Mouse (Mus musculus) v-Abl transformed pro-B cells (cell line): Measurements from ENCODE around the gene Abi3.

ENCODE experiments used
- in situ Hi-C, 2 experiments: fragments of 400-800 bp; cut with MboI; formaldehyde crosslinking; loops; one replicate each; pipeline ENCODE4 v1.15.1; 2025; ENCODE audit not compliant: unreplicated experiment in 2 of 2

The Abi3 gene

DNA sequence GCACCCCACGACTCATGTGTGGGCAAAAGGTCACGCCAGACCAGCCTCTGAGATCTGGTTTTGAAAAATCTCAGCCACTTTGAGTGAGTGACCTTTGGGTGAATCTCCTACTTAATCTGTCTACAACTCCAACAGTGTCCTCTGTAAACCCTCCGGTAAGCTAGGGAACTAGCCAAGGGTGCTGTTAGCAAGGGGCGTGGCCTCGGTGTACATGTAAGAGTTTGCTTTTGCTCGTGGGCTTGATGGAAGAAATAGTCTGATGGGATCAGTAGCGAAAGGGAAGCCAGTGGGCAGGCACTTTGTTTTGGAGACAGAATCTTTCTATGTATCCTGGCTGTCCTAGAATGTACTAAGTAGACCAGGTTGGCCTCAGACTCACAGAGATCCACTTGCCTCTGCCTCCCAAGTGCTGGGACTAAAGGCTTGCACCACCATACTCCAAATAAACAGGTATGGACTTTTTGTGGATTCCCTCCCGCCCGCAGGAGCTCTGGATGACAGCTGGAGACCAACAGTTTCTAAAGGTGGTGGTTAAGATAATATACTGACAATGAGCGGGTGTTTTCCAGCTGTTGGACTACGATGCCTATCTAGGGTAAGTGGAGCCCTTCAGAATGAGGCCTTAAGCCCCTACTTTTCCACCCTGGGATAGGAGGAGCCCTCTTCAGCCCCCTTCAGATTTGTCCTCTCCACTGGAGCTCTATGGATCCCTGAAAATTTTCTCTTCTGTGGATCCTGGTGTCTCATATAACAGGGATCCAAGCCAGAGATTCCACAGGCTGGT is 13.9 kb downstream of the Abi3 start:
- in situ Hi-C loops: loop anchor here (5.0 to 25.0 kb wide), 4 partner anchors 34 to 149 kb away; no protein-coding TSS in a partner anchor

DNA sequence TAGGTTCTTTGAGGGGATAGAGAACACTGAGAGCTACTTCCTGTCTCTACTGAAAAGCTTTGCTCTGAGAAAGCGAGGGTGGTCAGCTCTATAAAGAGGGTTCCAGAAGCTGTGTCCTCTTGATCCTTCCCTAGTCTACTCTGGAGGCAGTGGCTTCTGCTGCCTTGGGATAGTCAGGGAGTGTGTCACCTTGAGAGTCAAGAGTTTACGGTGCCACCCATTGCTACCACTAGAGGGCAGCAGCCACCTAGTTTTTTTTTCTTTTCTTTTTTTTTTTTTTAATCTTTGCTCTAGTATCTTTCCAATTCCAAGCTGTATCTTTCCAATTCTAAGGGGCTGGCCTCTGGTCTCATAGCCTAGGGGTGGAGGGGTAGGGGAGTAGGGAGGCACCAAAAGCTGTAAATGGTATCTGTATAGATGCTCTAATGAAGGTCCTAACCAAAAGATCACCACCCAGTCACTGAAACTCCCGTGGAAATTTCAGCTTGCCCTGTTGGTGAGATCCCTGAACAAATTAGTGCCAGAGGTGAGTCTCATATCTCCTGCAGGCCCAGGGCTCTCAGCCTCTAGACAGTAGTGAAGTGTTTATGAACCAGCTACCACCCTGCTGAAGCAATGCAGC is 14.7 kb downstream of the Abi3 start:
- in situ Hi-C loops: loop anchor here (5.0 to 25.0 kb wide), 4 partner anchors 35 to 150 kb away; no protein-coding TSS in a partner anchor

DNA sequence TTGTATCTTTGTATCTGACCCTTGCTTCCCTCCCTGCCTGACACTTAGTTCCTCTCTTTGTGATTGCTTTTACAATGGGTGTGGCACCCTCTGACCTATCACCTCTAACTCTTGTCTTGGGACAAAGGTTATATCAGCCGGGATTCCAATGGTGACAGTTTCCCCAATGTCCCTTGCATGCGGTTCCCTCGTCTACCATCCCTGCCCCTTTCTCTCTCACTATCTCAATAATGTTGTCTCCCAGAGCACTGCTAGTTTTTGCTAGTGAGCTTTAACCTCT is 15.2 kb downstream of the Abi3 start:
- in situ Hi-C loops: loop anchor here (5.0 to 25.0 kb wide), 4 partner anchors 35 to 150 kb away; no protein-coding TSS in a partner anchor

DNA sequence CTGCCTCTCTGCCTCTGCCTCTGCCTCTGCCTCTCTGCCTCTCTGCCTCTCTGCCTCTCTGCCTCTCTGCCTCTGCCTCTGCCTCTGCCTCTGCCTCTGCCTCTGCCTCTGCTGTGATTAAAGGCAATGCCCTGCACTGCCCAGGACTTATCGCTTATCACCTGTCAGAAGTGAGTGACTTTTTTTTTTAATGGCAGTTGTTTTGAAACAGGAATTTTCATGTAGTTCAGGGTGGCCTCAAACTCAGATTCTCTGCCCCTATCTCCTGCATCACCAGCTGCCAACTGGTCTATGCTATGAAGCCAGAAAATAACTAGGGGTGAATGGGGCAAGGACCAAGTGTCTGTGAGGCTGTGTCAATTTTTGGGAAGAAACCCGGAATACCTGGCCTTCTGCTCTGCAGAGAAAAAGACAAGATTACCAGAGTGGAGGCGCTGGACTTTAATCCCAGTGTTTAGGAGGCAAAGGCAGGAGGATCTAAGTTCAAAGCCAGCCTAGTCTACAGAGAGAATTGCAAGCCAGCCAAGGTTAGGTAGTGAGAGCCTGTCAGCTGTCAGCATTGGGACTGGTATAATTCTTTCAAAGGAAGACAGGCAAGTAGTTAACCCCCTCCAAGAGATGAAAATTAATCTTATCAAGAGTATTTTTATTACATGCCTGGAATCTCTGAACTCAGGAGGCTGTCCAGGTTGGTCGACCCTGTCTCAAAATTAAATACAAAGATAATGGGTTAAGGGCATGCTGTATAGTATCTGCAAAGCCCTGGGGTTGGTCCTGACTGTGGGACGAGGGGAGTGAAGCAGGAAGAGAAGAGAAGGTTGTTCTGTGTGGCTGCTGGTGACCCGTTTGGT is 15.7 kb downstream of the Abi3 start:
- in situ Hi-C loops: loop anchor here (5.0 to 25.0 kb wide), 4 partner anchors 36 to 151 kb away; no protein-coding TSS in a partner anchor

DNA sequence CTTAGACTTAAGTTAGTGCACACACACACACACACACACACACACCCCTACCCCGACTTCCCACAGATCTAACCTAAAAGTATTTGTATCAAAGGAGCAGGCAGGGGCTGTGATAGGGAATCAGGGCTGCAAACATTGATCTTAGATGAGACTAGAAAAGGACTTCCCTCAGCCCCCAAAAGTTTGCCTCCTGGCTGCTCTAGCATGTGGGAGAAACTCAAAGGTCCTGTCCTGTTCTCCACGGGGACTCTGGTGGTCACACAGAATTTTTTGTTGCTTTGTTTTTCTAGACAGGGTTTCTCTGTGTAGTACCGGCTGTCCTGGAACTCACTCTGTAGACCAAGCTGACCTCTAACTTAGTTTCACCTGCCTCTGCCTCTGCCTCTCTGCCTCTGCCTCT is 16.7 kb downstream of the Abi3 start:
- in situ Hi-C loops: loop anchor here (5.0 to 25.0 kb wide), 4 partner anchors 37 to 152 kb away; no protein-coding TSS in a partner anchor

DNA sequence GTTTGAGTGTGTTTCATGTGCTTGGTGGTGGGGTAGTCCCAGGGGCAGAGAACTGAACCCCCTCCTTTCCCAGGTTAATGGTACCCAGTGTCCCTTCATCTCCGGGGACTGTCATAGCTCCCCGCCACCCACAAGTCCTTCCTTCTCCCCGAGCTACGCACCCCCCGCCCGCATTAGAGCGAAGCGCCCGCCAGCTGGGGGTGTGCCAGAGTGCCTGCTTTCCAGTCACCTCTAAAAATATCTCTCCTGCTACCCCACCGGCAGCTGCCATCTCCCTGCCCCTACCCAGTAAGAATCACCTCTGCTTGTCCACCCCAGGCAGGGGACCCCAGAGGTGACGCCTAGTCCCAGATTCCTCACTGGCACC is 17.4 kb downstream of the Abi3 start:
- in situ Hi-C loops: loop anchor here (5.0 to 25.0 kb wide), 4 partner anchors 37 to 152 kb away; no protein-coding TSS in a partner anchor

DNA sequence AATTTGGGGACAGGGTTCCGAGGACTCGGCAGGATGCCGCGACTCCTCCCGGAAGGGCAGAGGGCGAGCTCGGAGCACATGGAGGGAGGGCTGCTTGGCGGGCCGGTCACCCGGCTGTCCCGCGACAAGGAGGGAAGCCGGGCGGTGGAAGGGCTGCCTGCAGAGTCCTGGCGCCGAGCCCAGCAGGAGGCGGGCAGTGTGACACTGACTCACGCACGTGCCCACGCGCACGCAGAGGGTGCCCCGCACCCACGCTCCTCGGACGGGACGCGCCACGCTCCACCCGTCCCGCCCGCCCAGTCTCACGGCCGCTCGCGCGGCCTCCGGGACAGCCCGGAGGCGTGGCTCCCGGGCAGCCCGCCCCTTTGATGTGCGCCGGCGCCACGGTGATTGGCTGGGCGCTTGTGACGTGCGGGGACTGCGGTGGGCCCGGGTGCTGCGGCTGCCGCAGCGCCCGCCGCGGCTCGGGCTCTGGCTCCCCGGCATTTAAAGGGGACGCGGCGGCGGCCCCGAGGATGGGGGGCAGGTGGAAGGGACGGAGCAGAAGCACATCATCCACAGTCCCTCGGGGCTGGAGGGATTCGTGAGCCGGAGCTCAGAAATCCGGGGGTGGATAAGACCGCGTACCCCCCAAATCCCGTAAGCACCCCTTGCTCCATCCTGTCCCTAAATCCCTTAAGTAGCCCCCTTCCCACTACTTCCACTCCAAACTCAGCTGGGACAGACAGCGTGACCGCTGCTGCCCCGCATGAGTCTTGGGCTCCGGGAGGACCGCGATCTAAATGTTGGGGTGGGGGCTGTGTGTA is 18.0 kb downstream of the Abi3 start, which contains the start of gene Phospho1:
Gene Phospho1, plus strand, starts transcription at position 429 of the 806 bp plus-strand sequence.
- in situ Hi-C loops: loop anchor here in 1 of 2 experiments (10.0 kb wide), 1 partner anchor 139 kb away; no protein-coding TSS in a partner anchor

DNA sequence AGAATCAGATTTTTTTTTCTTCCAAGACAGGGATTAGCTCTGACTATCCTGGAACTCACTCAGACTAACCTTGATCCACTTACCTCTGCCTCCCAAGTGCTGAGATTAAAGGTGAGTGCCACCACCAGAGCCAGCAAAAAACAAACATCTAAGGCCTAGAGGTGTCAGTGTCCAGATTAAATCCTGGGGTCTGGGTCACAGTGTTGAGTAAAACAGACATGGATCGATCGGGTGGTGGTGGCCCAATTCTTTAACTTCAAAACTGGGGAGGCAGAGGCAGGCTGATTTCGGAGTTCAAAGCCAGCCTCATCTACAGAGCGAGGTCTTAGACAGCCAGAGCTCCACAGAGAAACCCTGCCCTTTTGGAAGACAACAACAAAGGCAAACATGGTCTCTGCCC is 19.8 kb downstream of the Abi3 start:
- in situ Hi-C loops: loop anchor here in 1 of 2 experiments (10.0 kb wide), 1 partner anchor 138 kb away; no protein-coding TSS in a partner anchor

DNA sequence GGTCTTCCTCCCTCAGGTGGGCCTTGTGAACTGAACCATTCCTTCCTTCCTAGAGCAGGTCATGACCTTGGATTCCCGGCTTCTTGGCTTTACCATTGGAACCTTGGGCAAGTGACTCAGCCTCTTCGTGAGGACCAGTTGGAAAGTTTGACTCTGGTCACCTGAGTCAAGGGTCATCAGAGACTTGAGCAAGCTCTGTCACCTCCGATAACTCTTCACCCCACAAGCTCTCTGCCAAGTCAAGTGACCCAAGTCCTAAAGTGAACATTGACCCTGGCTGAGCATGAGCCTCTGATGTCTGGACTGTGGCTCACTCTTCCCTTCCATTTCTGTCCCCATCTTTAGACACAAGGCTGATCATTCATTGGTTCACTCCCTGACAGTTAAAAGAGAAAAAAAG is 20.8 kb downstream of the Abi3 start:
- in situ Hi-C loops: loop anchor here in 1 of 2 experiments (10.0 kb wide), 1 partner anchor 137 kb away; no protein-coding TSS in a partner anchor

DNA sequence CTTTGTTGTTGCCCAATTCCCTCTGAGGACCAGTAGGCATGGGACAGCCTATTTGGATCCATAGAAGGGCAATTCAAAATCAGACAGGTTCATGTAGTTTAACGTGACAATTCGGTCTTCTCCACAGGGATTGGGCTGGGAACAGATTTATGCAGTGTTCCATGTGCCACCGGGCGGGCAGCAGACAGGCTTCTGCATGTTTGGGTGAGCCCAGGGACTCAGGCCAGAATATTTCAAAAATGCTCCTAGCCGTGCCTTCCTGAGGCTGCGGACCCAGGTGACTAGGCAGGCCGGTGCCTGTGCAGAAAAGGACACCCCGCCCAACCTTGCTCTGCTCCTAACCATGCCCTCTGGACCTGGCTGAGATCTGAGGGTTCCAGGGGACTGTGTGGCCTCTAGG is 23.1 kb downstream of the Abi3 start:
- in situ Hi-C loops: no loop called here

DNA sequence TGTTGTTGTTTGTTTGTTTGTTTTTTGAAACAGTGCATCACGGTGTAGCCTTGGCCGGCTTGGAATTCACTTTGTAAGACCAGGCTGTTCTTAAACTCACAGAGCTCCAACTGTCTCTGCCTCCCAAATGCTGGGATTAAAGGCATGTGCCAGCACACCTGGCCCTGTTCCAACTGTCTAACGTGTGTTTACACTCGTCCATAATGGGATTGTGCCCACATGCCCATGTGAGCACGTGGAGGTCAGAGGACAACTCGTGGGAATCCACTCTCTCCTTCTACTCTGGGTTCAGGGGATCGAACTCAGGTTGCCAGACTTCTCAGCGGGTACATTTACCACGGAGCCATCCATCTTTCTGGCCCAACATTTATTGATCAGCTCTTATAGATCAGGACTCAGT is 26.9 kb downstream of the Abi3 start:
- in situ Hi-C loops: no loop called here

DNA sequence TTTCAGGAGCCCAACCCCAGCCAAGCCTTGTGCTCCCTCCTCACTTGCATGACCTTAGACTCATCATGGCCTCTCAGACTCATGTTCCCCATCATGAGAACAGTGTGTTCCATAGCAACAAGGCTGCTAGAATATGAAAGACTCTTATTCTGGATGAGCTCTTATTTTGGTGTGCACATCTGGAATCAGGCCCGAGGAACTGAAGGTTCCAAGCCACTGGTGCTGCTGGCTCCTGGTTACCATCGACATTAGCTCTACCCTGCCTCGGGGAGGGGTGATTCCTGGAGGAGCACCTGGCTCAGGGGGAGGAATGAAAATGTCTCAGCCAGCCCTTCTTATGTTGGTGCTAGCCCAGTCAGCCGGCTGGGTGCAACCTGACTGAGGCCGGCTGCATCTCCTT is 27.4 kb downstream of the Abi3 start:
- in situ Hi-C loops: no loop called here

DNA sequence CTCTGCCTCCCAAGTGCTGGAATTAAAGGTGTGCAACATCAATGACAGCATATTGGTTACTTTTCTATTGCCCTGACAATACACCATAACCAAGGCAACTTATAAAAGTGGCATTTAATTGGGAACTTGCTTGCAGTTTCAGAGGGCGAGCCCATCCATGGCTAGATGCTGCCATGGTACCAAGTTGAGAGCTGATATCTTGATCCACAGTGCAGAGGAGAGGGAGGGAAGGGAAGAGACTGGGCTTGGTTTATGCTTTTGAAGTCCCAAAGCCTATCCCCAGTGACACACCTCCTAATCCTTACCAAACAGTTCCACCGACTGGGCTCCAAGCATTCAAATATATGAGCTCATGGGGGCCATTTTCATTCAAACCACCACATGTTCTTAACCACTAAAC is 28.2 kb downstream of the Abi3 start:
- in situ Hi-C loops: no loop called here

DNA sequence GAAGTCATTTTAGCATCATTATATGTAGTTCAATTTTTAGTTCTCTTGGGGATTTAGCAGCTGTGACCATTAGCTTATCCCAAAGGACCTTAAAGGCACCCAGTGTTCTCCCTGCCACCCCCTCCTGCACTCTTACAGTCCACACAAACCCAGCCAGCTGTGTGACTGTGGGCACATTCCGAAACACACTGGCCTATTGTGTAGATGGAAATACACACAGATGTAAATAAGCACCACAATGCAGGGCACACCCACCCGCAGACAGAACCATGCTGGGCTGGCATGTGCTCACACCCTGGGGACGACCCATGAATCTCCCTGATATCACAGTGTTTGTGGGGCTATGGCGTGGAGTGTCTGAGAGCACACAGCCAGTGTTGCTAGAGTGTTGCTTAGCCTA is 30.1 kb downstream of the Abi3 start:
- in situ Hi-C loops: no loop called here

DNA sequence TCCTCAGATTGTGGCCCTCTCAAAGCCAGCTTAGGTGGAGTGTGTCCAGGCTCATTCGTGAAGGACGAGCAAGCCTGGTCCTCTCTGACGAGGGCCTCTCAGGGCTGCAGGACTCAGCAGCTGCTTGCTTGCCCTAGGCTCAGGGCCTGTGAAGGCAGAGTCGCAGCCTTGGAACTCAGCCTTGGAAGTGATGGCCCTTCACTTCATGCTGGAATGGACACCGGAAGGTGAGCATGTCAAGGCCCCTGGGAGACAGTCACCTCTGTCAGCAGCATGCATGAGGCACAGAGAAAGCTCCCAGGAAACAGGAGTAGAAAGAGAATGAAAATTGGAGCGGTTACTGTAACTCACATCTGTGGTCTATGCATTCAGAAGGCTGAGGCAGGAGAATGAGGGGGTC is 30.5 kb downstream of the Abi3 start:
- in situ Hi-C loops: no loop called here

DNA sequence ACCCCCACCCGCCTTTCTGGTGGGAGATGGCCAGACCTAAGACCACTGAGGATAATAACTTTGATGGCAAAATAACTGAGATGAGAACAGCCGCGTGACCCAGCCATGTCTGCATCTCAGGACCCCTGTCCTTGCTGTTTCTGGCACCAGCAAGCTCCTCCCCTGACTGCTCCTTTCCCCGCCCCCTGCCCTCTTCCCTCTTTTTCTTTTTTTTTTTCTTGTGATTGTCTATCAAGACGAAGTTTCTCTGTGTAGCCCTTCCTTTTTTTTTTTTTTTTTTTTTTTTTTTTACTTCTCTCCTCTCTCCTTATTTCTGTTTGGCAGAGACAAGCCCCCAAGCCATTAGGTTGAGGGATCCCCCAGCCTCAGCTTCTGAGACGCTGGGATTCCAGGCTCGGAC is 31.4 kb downstream of the Abi3 start:
- in situ Hi-C loops: no loop called here

DNA sequence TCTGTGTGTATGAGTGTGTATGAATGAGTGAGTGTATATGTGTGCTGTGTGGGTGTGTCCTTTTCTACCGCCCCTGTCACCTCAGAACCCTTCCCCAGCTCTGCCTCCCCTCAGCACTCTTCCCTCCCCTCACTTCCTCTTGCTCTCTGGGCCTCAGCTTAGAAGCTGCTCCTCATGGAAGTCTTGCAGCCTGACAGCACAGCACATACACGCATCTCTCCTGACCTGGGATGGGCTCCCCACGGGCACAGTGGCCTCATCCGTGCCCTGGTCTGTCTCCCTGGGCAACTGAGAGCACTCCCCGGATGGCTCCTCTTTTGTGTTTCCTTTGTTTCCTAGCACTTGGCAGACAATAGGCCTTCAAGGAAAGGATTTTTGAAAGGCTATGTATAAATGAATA is 32.7 kb downstream of the Abi3 start:
- in situ Hi-C loops: no loop called here

DNA sequence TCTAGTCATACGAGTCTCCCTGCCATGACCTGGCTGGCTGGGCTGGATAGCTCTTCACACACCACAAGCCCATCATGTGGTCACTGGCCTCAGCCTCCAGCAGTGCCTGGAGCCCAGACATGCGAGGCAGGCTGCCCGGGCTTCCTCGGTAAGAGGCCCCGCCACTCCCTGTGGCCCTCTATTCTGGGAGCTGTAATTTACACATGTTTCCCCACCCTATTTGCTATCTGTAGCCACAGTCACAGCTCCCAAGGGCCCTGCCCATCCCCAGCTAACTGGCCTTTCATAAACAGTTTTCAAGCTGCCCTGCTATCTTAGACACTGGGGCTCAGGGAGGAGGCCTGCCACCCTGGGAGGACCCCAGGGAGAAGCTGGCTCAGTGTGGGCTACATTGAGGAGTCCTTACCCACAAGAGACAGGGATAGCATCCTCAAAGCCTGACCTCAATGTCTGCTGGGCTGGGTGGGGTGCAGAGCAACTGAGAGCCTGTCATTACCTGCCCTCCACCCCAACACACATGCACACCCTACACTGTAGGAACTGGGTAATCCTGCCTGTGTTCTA is 33.7 kb downstream of the Abi3 start:
- in situ Hi-C loops: no loop called here

DNA sequence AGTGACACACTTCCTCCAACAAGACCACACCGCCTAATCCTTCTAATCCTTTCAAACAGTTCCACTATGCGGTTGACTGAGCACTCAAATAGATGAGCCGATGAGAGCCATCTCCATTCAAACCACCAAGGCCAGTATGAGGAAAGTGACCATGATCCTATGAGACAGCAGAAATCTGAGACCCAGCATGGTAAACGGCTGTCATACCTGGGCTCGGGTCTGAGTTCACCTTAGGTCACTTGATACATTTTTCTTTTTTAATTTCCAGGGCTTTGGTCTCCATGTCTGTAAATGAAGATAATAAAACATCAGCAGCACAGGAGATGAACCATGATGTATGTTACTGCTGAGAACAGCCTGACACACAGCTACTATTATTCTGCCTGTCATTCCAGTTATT is 34.4 kb downstream of the Abi3 start:
- in situ Hi-C loops: no loop called here

DNA sequence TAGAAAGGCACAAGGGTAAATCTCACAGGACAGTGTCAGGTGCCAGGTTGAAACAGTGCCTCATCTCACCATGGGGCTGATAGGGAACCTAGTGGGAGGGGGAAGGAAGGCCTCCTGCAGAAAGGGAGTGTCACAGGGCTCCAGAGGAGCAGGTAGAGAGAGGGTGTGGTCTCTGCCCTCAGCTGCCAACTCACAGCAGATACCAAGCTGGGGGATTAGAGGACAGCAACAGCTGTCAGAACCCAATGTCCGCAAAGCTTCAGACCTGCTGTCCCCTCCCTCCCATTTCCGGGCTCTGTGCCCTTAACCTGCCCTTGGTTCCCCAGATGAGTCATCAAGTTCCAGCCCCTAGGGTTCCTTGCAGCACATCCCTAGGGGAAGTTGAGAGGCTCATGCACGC is 36.7 kb downstream of the Abi3 start:
- in situ Hi-C loops: no loop called here
